Mouse (Mus musculus): ENCODE data around the gene Ric1.

Gene Ric1

GRCm38 (mm10) chr19:29496786-29497557, 25.1 kb upstream of the Ric1 start:
- 84% methylated on average over 7 of the region's 7 CpGs for WGBS

GRCm38 (mm10) chr19:29497874-29498273, 24.2 kb upstream of the Ric1 start:
- 77% methylated on average over 7 of the region's 7 CpGs for WGBS

DNA sequence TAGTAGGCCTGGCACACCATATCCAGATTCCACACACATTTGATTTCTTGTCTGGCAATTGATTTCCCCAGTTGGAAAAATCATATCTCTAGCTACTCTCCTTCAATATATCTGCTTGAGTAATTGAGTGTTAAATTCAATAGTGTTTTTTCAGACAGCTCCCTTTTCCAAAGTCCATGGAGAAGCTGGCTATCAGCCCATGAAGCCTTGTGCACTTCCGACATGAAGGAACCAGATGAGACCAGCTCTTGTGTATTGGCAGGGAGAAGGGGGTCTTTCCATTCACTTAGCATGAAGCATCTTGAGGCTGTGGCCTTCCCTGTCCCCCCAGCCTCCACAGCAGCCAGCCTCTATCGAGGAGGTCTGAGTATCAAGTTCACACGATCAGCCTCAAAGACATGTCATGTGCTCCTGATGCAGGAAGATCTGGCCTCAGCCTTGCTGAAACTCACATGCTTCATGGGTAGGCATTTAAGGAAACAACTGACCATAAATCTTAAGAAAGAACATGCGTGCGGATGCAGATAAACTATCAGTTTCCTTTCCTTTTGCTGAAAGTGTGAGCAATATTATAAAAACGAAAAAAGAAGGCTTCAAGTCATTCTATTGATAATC, 23.1 kb upstream of the Ric1 start:
- 87% methylated on average over 6 of the region's 6 CpGs for WGBS

DNA sequence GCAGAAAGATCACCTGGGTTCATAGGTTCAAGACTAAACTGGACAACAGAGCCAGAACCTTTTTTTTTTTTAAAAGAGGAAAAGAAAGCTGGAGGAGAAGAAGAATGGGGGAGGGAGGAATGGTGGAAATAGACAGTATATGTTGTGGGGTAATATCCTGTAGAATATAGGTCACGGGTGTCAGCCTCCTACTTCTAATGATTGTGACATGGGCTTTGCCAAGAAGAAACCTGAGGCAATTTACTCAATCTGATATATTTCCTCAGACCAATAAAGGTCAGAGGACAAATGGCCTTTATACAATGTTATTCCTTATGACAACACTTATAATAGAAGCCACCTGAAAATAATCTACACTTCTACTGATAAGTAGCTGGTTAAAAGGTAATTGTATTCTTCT, 21.7 kb upstream of the Ric1 start:
- WGBS, result 95% methylated on average over 1 of the region's 1 CpGs

DNA sequence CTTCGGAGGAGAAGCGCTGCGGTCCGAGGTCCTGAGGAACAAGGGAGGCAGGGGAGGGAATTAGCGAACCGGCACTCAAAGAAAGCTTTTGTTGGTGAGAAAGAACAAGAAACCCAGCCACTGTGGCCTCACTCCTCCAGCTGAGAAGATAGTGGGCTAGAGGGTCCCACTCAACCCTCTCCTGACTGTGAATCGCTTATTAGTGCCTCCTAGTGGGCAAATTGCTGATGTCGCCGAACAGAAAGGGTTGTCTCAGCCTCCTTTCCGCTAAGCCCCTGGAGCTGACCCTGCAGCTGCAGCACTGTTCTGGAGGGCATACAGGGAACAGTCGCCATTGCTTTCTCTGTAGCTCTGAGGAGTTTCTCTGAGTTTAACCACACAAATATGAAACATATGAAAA, 21.0 kb upstream of the Ric1 start:
- 35% methylated on average over 11 of the region's 11 CpGs for WGBS

GRCm38 (mm10) chr19:29501507-29501906, 20.6 kb upstream of the Ric1 start:
- 8% methylated on average over 6 of the region's 6 CpGs for WGBS

GRCm38 (mm10) chr19:29504131-29504530, 18.0 kb upstream of the Ric1 start:
- whole genome bisulfite sequencing, result 98% methylated on average over 2 of the region's 2 CpGs

GRCm38 (mm10) chr19:29505617-29506016, 16.5 kb upstream of the Ric1 start:
- 76% methylated on average over 7 of the region's 7 CpGs for WGBS

GRCm38 (mm10) chr19:29508208-29508607, 13.9 kb upstream of the Ric1 start:
- 58% methylated on average over 7 of the region's 7 CpGs for WGBS

DNA sequence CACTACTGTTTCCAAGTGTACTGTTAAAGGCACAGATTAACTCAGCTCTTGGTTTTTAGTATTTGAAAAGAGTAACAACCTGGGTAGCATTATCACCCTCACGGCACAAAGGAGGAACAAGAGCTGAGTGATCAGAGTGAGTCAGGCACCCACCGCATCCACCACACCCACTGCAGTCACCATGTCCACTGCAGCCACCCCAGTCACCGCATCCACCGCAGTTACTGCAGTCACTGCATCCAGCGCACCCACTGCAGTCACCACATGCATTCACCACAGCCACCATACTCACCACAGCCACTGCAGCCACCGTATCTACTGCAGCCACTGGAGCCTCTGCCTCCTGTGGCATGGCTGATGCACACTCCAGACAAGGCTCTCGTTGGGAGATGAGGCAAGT, 12.2 kb upstream of the Ric1 start:
- WGBS, result 84% methylated on average over 7 of the region's 7 CpGs

- 94% methylated on average over 2 of the region's 2 CpGs for WGBS
Measured at GRCm38 (mm10) chr19:29511826-29512225, 10.3 kb upstream of the Ric1 start.

DNA sequence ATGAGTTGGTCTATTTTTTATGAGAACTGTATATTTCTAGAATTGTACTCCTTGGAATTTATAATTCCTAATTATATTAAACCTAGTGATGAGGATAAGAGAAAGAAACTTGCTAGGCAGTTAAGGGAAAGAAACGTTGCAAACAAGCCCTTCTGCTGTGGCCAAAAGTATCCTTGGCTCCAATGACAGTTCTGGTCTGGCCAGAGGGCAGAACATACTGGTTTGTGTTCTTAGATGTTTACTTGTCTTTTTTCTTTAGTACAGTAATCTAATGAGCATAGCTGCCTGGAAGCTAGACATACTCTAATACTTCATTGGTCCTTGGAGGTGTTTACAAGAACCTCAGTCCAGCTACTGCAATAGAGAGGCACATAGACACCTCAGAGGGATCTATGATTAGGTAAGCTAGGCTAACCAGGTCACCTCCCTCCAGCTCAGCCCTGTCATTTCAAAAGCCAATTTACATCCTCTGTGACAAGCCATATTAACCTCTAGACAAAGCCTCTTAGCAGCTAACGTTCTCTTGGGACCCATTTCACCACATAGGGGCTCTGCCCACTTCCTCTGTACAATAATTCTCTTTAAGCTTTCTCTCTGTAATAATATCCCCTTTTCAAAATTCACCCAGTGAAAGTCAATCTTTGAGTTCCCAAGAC, 8.8 kb upstream of the Ric1 start:
- WGBS, result 67% methylated on average over 2 of the region's 2 CpGs

DNA sequence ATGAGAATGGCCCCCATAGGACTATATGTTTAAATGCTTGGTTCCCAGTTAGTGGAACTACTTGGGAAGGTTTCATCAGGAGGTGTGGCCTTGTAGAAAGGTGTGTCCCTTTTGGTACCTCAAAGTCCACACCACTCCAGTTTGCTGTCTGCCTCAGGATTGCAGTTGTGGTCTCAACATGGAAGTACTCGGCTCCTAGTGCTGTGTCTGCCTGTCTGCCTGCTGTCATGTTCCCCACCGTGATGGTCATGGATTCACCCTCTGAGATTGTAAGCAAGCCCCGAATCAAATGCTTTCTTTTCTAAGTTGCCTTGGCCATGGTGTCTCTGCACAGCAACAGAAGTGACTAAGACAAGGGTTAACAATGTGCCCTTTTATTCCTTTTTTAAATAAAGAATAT, 8.0 kb upstream of the Ric1 start:
- 89% methylated on average over 3 of the region's 3 CpGs for WGBS

- 70% methylated on average over 3 of the region's 3 CpGs for WGBS
Measured at GRCm38 (mm10) chr19:29515386-29515785, 6.7 kb upstream of the Ric1 start.

DNA sequence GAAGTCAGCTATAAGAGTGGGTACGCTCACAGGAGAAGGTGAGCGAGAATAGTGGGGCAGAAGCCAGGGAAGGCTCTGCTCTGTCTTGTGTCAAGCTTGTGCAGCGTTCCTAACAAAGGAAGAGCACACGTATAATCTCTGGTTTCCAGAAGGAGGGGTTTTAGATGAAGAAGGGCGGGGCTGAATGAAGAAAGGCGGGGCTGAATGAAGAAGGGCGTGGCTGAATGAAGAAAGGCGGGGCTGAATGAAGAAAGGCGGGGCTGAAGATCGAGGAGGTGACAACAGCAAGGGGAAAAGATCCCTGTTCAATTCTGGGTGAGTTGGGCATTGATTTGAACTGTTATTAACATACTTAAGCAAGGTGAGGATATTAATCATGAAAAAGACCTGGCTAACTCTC, 6.1 kb upstream of the Ric1 start:
- WGBS, result 78% methylated on average over 10 of the region's 10 CpGs

- WGBS, result 90% methylated on average over 7 of the region's 7 CpGs
Measured at GRCm38 (mm10) chr19:29518409-29518808, 3.7 kb upstream of the Ric1 start.

- WGBS, result 91% methylated on average over 4 of the region's 4 CpGs
Measured at GRCm38 (mm10) chr19:29518922-29519321, 3.2 kb upstream of the Ric1 start.

DNA sequence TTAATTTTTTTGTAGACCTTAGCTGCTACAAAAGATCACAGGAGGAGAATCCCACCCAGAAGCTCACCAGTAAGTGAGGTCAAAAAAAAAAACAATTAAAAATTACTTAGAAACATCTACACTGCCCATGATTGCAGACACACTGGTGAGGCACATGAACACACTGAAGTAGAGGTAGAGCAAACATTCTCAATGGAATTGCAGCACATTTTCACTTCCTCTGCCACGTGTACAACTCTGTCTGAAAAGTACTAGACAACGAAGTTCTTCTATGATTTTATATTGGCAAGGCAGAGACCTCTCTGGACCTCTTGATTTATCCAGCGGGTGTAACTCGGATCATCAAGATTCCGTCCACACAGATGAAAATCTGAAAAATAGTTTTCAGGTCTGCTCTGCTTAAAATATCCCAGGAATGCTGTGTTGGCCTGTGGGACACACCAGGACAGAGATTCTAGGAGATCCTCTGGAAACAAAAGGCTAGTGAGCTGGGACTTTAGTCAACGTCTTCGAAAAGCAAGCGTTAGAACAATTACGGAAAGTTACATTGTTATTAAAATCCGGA, 1.0 kb upstream of the Ric1 start:
- WGBS, result 39% methylated on average over 10 of the region's 10 CpGs

DNA sequence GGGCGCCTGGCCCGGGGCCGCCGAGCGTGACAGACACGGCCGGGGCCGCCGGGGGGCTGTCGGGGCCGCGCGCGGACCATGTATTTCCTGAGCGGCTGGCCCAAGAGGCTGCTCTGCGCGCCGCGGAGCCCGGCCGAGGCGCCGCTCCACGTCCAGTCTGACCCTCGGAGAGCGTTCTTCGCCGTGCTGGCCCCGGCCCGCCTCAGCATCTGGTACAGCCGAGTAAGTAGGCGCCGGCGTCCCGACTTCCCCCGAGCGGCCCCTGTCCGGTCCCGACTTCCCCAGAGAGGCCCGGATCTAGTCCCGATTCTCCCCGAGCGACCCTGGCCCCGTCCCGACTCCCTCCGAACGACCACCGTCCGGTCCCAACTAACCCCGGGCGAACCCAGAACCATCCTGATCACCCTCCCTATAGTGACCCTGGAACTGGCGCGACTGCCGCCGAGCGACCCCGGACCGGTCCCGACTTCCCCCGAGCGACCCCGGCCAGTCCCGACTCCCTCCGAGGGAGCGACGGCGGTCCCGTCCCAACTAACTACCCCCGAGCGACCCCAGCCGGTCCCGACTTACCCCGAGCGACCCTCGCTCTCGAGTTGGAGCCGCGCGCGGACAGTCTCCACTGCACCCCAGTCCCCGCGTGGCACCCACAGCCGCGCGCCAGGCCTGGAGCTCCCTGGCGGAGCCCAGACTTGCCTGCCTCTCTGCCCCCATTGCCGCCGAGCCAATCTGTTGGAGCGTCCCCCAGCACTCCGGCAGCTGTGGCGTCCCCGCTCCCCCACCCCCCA, 555 bp downstream of the Ric1 start:
- WGBS, result 1% methylated on average over 87 of the region's 92 CpGs

DNA sequence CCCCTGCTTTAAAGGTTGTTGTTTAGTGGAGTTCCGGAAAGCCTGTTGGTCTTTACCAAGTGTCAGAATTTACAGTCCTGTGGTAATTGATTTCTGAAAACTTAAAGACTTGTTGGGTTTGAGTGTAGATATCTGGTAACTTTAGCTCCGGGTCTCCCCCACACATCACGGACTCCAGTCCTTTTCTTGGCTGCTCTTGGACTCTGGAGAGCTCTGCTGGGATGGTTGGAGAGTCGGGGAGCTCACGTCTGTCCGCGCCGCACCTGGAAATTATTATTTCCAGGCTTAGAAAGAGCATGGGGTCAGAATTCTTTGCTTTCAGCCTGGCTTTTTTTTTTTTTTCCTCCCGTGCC, 1.1 kb downstream of the Ric1 start:
- 0% methylated on average over 9 of the region's 9 CpGs for WGBS

GRCm38 (mm10) chr19:29523701-29524100, 1.6 kb downstream of the Ric1 start:
- 39% methylated on average over 5 of the region's 5 CpGs for WGBS

DNA sequence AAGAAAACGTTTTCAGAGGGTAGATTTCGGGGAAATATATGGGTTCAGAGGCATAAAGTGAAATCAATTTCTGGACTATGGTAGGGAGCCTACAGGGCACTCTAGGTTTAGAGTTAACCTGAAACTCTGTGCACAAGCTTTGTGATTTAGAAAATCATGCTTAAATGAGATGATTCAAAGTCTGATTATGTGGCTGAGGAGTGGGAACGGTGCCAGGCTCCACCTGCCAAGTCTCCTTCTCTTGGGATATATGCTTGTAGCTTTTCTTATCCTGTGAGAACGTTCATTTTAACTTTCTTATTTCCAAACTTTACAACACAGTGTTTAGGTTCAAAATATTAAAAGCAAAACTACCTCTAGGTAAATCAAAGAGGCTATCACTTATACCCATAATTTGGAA, 2.5 kb downstream of the Ric1 start:
- 47% methylated on average over 4 of the region's 4 CpGs for WGBS

All from cerebral cortex, adult 2 months (tissue).